Mouse (Mus musculus) liver, embryonic 14.5 days (tissue): ENCODE data around the gene Zfp36l1. TPM values are rescaled to one million over a fixed set of nuclear protein-coding genes. Genes with fewer than 3 reads are reported as not detected.

ENCODE experiments used
- ATAC-seq: fragments of 200-750 bp; cut with Nextera tagmentation; 2 replicates; pipeline ENCODE4 v1.8.0; 2017; ENCODE audit warnings: moderate number of reproducible peaks, mild to moderate bottlenecking, moderate library complexity; ENCODE audit not compliant: insufficient read depth
- DNase-seq, 3 experiments: peaks; one replicate each; pipeline ENCODE4 v3.0.0-alpha.2; 2012 to 2013; ENCODE audit warnings: low read depth in 3 of 3, low spot score in 3 of 3
- H3K27ac ChIP-seq: fragments of 300-500 bp; sonication (generic); 2 replicates; pipeline ENCODE4 v1.5.1; 2014; ENCODE audit warnings: moderate library complexity, mild to moderate bottlenecking, control low read depth, inconsistent platforms
- H3K27me3 ChIP-seq: fragments of 300-500 bp; sonication (generic); 2 replicates; pipeline ENCODE4 v1.6.1; 2014; ENCODE audit warnings: mild to moderate bottlenecking, low read length, moderate library complexity; ENCODE audit not compliant: control insufficient read depth, insufficient read depth
- H3K36me3 ChIP-seq: fragments of 300-500 bp; sonication (generic); replicated peaks from 2 replicates; pipeline ENCODE4 v1.6.1; 2014; ENCODE audit warnings: low read depth; ENCODE audit not compliant: control insufficient read depth, insufficient read depth
- H3K4me1 ChIP-seq, 2 experiments: fragments of 200-500 bp in 1 of 2; fragments of 300-500 bp in 1 of 2; sonication (generic) in 1 of 2; replicated peaks; 2 replicates each; pipeline ENCODE4 v1.6.1; 2012 to 2014; ENCODE audit warnings: antibody characterized with exemption in 1 of 2, inconsistent platforms in 1 of 2, low read length in 1 of 2; ENCODE audit not compliant: control insufficient read depth in 2 of 2, insufficient read depth in 2 of 2
- H3K4me2 ChIP-seq: fragments of 300-500 bp; sonication (generic); 2 replicates; pipeline ENCODE4 v1.6.1; 2014; ENCODE audit warnings: low read depth, mild to moderate bottlenecking, control low read depth, moderate library complexity
- H3K4me3 ChIP-seq, 2 experiments: fragments of 200-500 bp in 1 of 2; fragments of 300-500 bp in 1 of 2; sonication (generic) in 1 of 2; 2 replicates each; pipeline ENCODE4 v1.5.1; 2012 to 2014; ENCODE audit warnings: low read depth in 2 of 2, low read length in 2 of 2, mild to moderate bottlenecking in 2 of 2, control low read depth in 1 of 2, inconsistent platforms in 1 of 2, moderate library complexity in 1 of 2; ENCODE audit not compliant: insufficient read depth in 1 of 2
- H3K9ac ChIP-seq: fragments of 300-500 bp; sonication (generic); replicated peaks from 2 replicates; pipeline ENCODE4 v1.6.1; 2014; ENCODE audit warnings: mild to moderate bottlenecking, control low read depth, moderate library complexity
- H3K9me3 ChIP-seq: fragments of 300-500 bp; sonication (generic); 2 replicates; pipeline ENCODE4 v1.6.1; 2016; ENCODE audit warnings: low read length, mixed read lengths; ENCODE audit not compliant: control insufficient read depth
- CTCF ChIP-seq: IDR thresholded peaks from 2 replicates; pipeline ENCODE4 v1.5.1; 2016; ENCODE audit warnings: antibody characterized with exemption, low read depth, control low read depth
- EP300 ChIP-seq: IDR thresholded peaks from 2 replicates; pipeline ENCODE4 v1.6.1; 2016; ENCODE audit warnings: antibody characterized with exemption, low read depth
- WGBS: fragments of 180-500 bp; shearing (Covaris S2); extraction: QIAGEN DNeasy Blood & Tissue Kit; methylation state at CpG from one replicate; pipeline ENCODE4 v1.1.7; 2014; ENCODE audit not compliant: insufficient replicate concordance; 5-methylcytosine and 5-hydroxymethylcytosine counted together
- polyA plus RNA-seq, 2 experiments: library from polyadenylated mRNA; depleted of rRNA in 1 of 2; stranded (reverse) in 1 of 2; unstranded in 1 of 2; fragments of >200 nt; fragmentation: Nextera tagmentation in 1 of 2; extraction: Ambion mirVana in 1 of 2; gene quantifications; 2 replicates each; pipeline versions ENCODE4 v1.2.1 to v1.2.3; 2012 to 2014

The Zfp36l1 gene
- polyA plus RNA-seq, 2 experiments = 19.4 to 22.7 TPM

DNA sequence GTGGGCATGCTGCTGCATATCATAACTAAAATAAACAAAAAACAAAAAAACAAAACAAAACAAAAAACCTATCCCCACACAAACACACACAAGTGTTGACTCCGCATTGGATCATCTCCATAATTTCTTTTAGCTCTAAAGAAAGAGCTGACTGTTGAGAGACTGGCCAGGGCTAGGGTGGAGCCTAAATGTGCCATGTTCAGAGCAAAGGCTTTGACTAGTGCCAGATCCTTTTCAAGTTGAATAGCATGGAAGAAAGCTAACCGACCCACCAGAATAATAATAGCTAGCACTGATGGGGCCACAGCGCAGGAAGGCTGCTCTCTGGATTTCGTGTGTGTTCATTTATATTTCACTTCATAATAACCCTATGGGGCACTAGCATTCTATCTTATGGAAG lies 48.5 kb downstream of the Zfp36l1 start:
- Histone ChIP-seq H3K4me3 (no peak overlapping the region), H3K4me1 (peaks cover 3 to 35% of the 10 kb centered on the region in 2 experiments; a peak in 2 of 4 replicates), H3K4me2 (no peak overlapping the region), H3K36me3 (no peaks in the 10 kb centered on the region), H3K27ac (no peak overlapping the region), H3K9me3 (no peaks in the 10 kb centered on the region), H3K9ac (no peak overlapping the region), H3K27me3 (no peaks in the 10 kb centered on the region)
- ATAC-seq (no peak), DNase-seq (no peak)
- TF ChIP-seq CTCF (no peak), EP300 (no peak)
- WGBS = 74% methylated on average over 4 of the region's 4 CpGs

DNA sequence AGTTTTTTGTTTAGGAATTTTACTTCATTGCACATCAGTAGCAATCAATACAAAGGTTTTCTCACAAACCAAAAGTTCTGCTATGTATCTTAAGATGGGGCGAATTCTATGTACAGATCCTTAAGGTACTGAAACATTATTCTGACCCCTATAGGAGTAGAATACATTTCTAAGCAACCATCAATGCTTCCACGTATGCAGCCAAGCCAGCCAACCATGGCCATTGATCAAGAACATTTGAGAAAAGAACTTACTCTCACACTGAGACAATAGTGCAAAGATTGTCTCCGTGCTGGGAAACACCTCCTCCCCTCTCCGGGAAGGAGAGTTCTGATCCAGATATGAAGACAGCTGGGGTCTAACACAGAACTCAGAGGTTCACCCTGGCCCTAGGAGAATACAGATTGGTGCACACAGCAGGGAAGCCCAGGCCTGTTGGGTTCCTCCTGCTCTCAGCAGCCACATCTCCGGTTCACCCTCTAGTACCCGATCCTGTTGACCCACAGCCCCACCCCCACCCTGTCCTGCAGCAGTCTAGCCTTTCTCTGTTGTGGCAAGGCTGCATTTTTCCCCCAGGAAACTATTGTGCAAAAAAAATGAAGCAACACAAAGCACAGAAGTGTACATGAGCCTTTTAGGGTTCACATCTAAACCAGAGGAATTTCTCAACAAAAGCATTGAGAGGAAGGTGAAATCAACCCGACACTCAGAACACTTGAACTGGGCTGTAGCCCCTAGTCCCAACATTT lies 49.2 kb downstream of the Zfp36l1 start:
- no peak overlapping the region for H3K4me2 ChIP-seq
- H3K27ac ChIP-seq = no peak overlapping the region
- H3K27me3 ChIP-seq = no peaks in the 10 kb centered on the region
- H3K9me3 ChIP-seq = no peaks in the 10 kb centered on the region
- no peak for DNase-seq
- no peak overlapping the region for H3K4me3 ChIP-seq
- no peaks in the 10 kb centered on the region for H3K36me3 ChIP-seq
- H3K9ac ChIP-seq = no peak overlapping the region
- 43% methylated on average over 7 of the region's 7 CpGs for WGBS
- H3K4me1 ChIP-seq = peaks cover 3 to 34% of the 10 kb centered on the region in 2 experiments; a peak in 2 of 4 replicates
- ATAC-seq = no peak
- no peak for TF ChIP-seq CTCF
- no peak for TF ChIP-seq EP300

DNA sequence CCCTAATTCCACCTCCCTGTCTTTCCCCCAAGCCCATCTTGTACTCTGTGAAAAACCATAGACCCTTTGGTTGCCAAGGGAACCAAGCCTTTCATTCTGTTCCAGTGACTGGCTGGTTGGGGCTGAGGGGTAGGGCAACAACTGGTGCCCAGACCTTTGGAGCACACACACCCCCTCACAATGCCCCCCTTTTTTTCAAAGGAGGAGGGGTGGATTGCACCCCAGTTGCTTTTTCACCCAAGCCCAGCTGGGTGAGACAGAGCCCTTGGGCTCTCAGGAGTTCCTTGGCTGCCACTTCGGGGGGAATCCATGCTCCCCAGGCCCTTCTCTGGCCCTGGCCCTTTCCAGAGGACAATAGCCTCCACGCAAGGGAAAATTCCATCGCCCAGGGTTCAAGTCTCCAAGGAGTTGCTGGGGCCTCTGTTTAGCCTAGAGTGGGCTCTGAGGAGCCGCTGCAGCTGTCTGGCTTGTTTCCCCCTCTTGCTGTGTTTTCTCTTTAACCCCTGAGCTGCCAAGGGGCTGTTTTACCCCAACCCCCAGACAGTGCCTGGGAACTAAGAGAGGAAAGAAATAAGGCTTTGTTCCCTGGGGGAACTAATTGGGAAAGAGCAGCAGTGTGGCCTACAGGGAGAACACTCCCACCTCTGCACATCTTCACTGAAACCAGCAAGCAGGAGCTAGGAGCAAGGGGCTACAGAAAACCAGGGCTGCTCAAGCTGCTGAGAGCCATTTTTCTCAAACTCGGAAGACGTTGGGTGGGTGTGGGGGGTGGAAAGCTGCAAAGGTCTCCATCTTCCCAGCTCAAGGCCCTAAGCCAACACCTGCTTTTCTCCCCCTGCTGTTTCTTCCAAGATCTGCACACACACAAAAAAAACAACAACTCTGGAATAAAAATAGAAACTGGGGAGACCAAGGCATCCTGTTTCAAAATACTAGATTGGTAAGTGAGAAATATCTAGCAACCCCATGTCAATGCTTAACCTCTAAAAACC lies 50.1 kb downstream of the Zfp36l1 start:
- no peak for ATAC-seq

DNA sequence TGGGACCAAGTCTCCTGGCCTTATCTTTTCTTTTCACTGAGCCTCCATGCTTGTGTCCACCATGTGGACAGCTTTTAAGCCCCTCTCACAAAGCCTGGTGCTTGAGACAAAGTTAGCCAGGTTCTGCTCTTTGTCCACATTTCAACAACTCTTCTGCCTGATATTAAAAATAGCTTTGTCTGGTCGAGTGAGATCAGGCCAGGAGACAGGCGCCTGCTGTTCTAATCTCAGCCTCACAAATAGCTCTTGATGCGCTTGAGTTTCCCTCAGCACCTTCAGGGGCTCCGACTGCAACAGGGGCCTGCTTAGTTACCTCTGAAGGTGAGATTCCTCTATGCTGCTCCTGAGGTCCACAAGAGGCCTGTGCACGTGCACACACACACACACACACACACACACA lies 51.0 kb downstream of the Zfp36l1 start:
- peaks cover 3 to 34% of the 10 kb centered on the region in 2 experiments; a peak in 2 of 4 replicates for H3K4me1 ChIP-seq
- H3K9me3 ChIP-seq = no peaks in the 10 kb centered on the region
- H3K4me2 ChIP-seq = no peak overlapping the region
- no peak for ATAC-seq
- no peak for DNase-seq
- no peak overlapping the region for H3K4me3 ChIP-seq
- 22% methylated on average over 5 of the region's 5 CpGs for WGBS
- TF ChIP-seq CTCF = no peak
- no peaks in the 10 kb centered on the region for H3K36me3 ChIP-seq
- H3K27me3 ChIP-seq = no peaks in the 10 kb centered on the region
- no peak overlapping the region for H3K27ac ChIP-seq
- H3K9ac ChIP-seq = no peak overlapping the region

More for the DNA sequence above, 50.1 kb downstream of the Zfp36l1 start:
- no peak for DNase-seq
- 47% methylated on average over 6 of the region's 6 CpGs for WGBS
- Histone ChIP-seq H3K36me3 (no peaks in the 10 kb centered on the region), H3K9ac (no peak overlapping the region), H3K9me3 (no peaks in the 10 kb centered on the region), H3K4me1 (peaks cover 3 to 34% of the 10 kb centered on the region in 2 experiments; a peak in 2 of 4 replicates), H3K4me3 (no peak overlapping the region), H3K27ac (no peak overlapping the region), H3K4me2 (no peak overlapping the region), H3K27me3 (no peaks in the 10 kb centered on the region)
- 0 out of 2 replicates have a peak, but pooled peaks have one; percentile 3 for TF ChIP-seq CTCF
- TF ChIP-seq EP300 = no peak

DNA sequence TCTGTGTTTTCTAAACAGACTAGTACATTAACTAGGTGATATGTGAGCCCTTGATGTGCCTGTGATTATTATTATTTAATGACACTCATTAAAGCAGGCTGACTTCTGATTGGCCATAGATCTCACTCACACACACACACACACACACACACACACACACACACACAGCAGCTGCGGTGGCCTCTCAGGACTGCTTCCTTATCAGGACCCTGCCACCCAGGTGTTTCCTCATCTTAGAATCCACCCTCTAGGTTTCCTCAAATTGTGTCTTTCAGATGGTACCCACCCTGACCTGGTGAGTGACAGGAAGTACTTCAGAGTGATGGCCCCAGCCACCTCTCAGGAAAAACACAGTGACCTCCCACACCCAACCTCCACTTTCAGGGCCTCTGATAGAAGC lies 52.0 kb downstream of the Zfp36l1 start:
- H3K4me3 ChIP-seq = no peak overlapping the region
- 10% methylated on average over 1 of the region's 1 CpGs for WGBS
- TF ChIP-seq CTCF = no peak
- TF ChIP-seq EP300 = no peak
- no peaks in the 10 kb centered on the region for H3K36me3 ChIP-seq
- H3K27me3 ChIP-seq = no peaks in the 10 kb centered on the region
- peaks cover 3 to 34% of the 10 kb centered on the region in 2 experiments; a peak in 2 of 4 replicates for H3K4me1 ChIP-seq
- DNase-seq = no peak
- ATAC-seq = peak; percentile 58; the same call in 1 of the 2 replicates
- no peaks in the 10 kb centered on the region for H3K9me3 ChIP-seq
- H3K27ac ChIP-seq = no peak overlapping the region
- H3K9ac ChIP-seq = no peak overlapping the region
- H3K4me2 ChIP-seq = no peak overlapping the region
